Mouse (Mus musculus): ENCODE results near the gene Pimreg. TPM values are rescaled to one million over a fixed set of nuclear protein-coding genes. Genes with fewer than 3 reads are reported as not detected.

Pimreg gene
- polyA plus RNA-seq, 1 experiment from 2014 or later = 19.4 TPM

GRCm38 (mm10) chr11:72010940-72011722 lies 30.7 kb upstream of the Pimreg start:
- H3K9ac ChIP-seq (ENCODE audit: low read depth, low read length) = no peak overlapping the region; the same call in 1 of the 2 replicates
- H3K36me3 ChIP-seq (ENCODE audit: control insufficient read depth, insufficient read depth, low read length) = no peaks in the 10 kb centered on the region
- no peaks in the 10 kb centered on the region for H3K27me3 ChIP-seq (ENCODE audit: control insufficient read depth, insufficient read depth, low read depth, low read length)
- H3K4me1 ChIP-seq (ENCODE audit: control insufficient read depth, insufficient read depth, low read length) = peaks cover 27% of the 10 kb centered on the region
- H3K27ac ChIP-seq (ENCODE audit: low read length) = peak overlapping the region; percentile 81
- H3K4me2 ChIP-seq (ENCODE audit: low read length) = peak overlapping the region; percentile 32
- WGBS = 33% methylated on average over 9 of the region's 9 CpGs
- H3K9me3 ChIP-seq (replicated peaks; ENCODE audit: control insufficient read depth, low read length, poor library complexity, severe bottlenecking) = no peaks in the 10 kb centered on the region
- no peak overlapping the region for H3K4me3 ChIP-seq (ENCODE audit: low read depth, low read length)
- peak; percentile 64 for ATAC-seq

GRCm38 (mm10) chr11:72011955-72012354 lies 29.9 kb upstream of the Pimreg start:
- Histone ChIP-seq H3K4me1 (ENCODE audit: control insufficient read depth, insufficient read depth, low read length) (peaks cover 28% of the 10 kb centered on the region), H3K27ac (ENCODE audit: low read length) (peak overlapping the region; percentile 81), H3K36me3 (ENCODE audit: control insufficient read depth, insufficient read depth, low read length) (no peaks in the 10 kb centered on the region), H3K27me3 (ENCODE audit: control insufficient read depth, insufficient read depth, low read depth, low read length) (no peaks in the 10 kb centered on the region), H3K9ac (ENCODE audit: low read depth, low read length) (peak overlapping the region; percentile 4; the same call in 1 of the 2 replicates), H3K4me2 (ENCODE audit: low read length) (peak overlapping the region; percentile 32), H3K4me3 (ENCODE audit: low read depth, low read length) (no peak overlapping the region), H3K9me3 (replicated peaks; ENCODE audit: control insufficient read depth, low read length, poor library complexity, severe bottlenecking) (no peaks in the 10 kb centered on the region)
- WGBS = 69% methylated on average over 1 of the region's 1 CpGs
- ATAC-seq = 0 out of 2 replicates have a peak, but pooled peaks have one; percentile 29

- Histone ChIP-seq H3K36me3 (ENCODE audit: control insufficient read depth, insufficient read depth, low read length) (no peaks in the 10 kb centered on the region), H3K4me2 (ENCODE audit: low read length) (no peak overlapping the region), H3K4me3 (ENCODE audit: low read depth, low read length) (no peak overlapping the region), H3K4me1 (ENCODE audit: control insufficient read depth, insufficient read depth, low read length) (peaks cover 35% of the 10 kb centered on the region), H3K9me3 (replicated peaks; ENCODE audit: control insufficient read depth, low read length, poor library complexity, severe bottlenecking) (no peaks in the 10 kb centered on the region), H3K9ac (ENCODE audit: low read depth, low read length) (no peak overlapping the region), H3K27me3 (ENCODE audit: control insufficient read depth, insufficient read depth, low read depth, low read length) (no peaks in the 10 kb centered on the region), H3K27ac (ENCODE audit: low read length) (no peak overlapping the region)
- 52% methylated on average over 4 of the region's 4 CpGs for WGBS
- ATAC-seq = no peak
These were observed 27.2 kb upstream of the Pimreg start for GRCm38 (mm10) chr11:72014674-72015073.

- Histone ChIP-seq H3K27me3 (ENCODE audit: control insufficient read depth, insufficient read depth, low read depth, low read length) (no peaks in the 10 kb centered on the region), H3K9me3 (replicated peaks; ENCODE audit: control insufficient read depth, low read length, poor library complexity, severe bottlenecking) (no peaks in the 10 kb centered on the region), H3K4me1 (ENCODE audit: control insufficient read depth, insufficient read depth, low read length) (peaks cover 19% of the 10 kb centered on the region), H3K27ac (ENCODE audit: low read length) (no peak overlapping the region), H3K9ac (ENCODE audit: low read depth, low read length) (no peak overlapping the region), H3K4me2 (ENCODE audit: low read length) (no peak overlapping the region), H3K36me3 (ENCODE audit: control insufficient read depth, insufficient read depth, low read length) (no peaks in the 10 kb centered on the region), H3K4me3 (ENCODE audit: low read depth, low read length) (no peak overlapping the region)
- ATAC-seq = no peak
- WGBS = 79% methylated on average over 13 of the region's 13 CpGs
These were observed 25.1 kb upstream of the Pimreg start for GRCm38 (mm10) chr11:72016518-72017252.

GRCm38 (mm10) chr11:72017253-72017601 lies 24.6 kb upstream of the Pimreg start:
- no peaks in the 10 kb centered on the region for H3K9me3 ChIP-seq (replicated peaks; ENCODE audit: control insufficient read depth, low read length, poor library complexity, severe bottlenecking)
- no peaks in the 10 kb centered on the region for H3K27me3 ChIP-seq (ENCODE audit: control insufficient read depth, insufficient read depth, low read depth, low read length)
- H3K27ac ChIP-seq (ENCODE audit: low read length) = no peak overlapping the region
- no peaks in the 10 kb centered on the region for H3K36me3 ChIP-seq (ENCODE audit: control insufficient read depth, insufficient read depth, low read length)
- H3K4me2 ChIP-seq (ENCODE audit: low read length) = no peak overlapping the region
- no peak for ATAC-seq
- 62% methylated on average over 9 of the region's 9 CpGs for WGBS
- H3K4me3 ChIP-seq (ENCODE audit: low read depth, low read length) = no peak overlapping the region
- H3K4me1 ChIP-seq (ENCODE audit: control insufficient read depth, insufficient read depth, low read length) = peaks cover 14% of the 10 kb centered on the region
- H3K9ac ChIP-seq (ENCODE audit: low read depth, low read length) = no peak overlapping the region

- no peaks in the 10 kb centered on the region for H3K36me3 ChIP-seq (ENCODE audit: control insufficient read depth, insufficient read depth, low read length)
- no peaks in the 10 kb centered on the region for H3K9me3 ChIP-seq (replicated peaks; ENCODE audit: control insufficient read depth, low read length, poor library complexity, severe bottlenecking)
- no peak for ATAC-seq
- H3K27ac ChIP-seq (ENCODE audit: low read length) = no peak overlapping the region
- no peak overlapping the region for H3K4me2 ChIP-seq (ENCODE audit: low read length)
- peaks cover 19% of the 10 kb centered on the region for H3K4me1 ChIP-seq (ENCODE audit: control insufficient read depth, insufficient read depth, low read length)
- H3K4me3 ChIP-seq (ENCODE audit: low read depth, low read length) = no peak overlapping the region
- 71% methylated on average over 4 of the region's 4 CpGs for WGBS
- H3K9ac ChIP-seq (ENCODE audit: low read depth, low read length) = no peak overlapping the region
- H3K27me3 ChIP-seq (ENCODE audit: control insufficient read depth, insufficient read depth, low read depth, low read length) = no peaks in the 10 kb centered on the region
These were observed 20.8 kb upstream of the Pimreg start for GRCm38 (mm10) chr11:72021015-72021414.

GRCm38 (mm10) chr11:72022827-72023226 lies 19.0 kb upstream of the Pimreg start:
- WGBS = 86% methylated on average over 6 of the region's 6 CpGs
- H3K27ac ChIP-seq (ENCODE audit: low read length) = no peak overlapping the region
- peaks cover 13% of the 10 kb centered on the region for H3K4me1 ChIP-seq (ENCODE audit: control insufficient read depth, insufficient read depth, low read length)
- no peak overlapping the region for H3K4me3 ChIP-seq (ENCODE audit: low read depth, low read length)
- H3K9me3 ChIP-seq (replicated peaks; ENCODE audit: control insufficient read depth, low read length, poor library complexity, severe bottlenecking) = no peaks in the 10 kb centered on the region
- no peak overlapping the region for H3K9ac ChIP-seq (ENCODE audit: low read depth, low read length)
- ATAC-seq = no peak
- H3K27me3 ChIP-seq (ENCODE audit: control insufficient read depth, insufficient read depth, low read depth, low read length) = no peaks in the 10 kb centered on the region
- H3K36me3 ChIP-seq (ENCODE audit: control insufficient read depth, insufficient read depth, low read length) = no peaks in the 10 kb centered on the region
- H3K4me2 ChIP-seq (ENCODE audit: low read length) = no peak overlapping the region

- Histone ChIP-seq H3K4me3 (ENCODE audit: low read depth, low read length) (no peak overlapping the region), H3K36me3 (ENCODE audit: control insufficient read depth, insufficient read depth, low read length) (no peaks in the 10 kb centered on the region), H3K4me1 (ENCODE audit: control insufficient read depth, insufficient read depth, low read length) (peaks cover 10% of the 10 kb centered on the region), H3K9me3 (replicated peaks; ENCODE audit: control insufficient read depth, low read length, poor library complexity, severe bottlenecking) (no peaks in the 10 kb centered on the region), H3K9ac (ENCODE audit: low read depth, low read length) (no peak overlapping the region), H3K27ac (ENCODE audit: low read length) (no peak overlapping the region), H3K4me2 (ENCODE audit: low read length) (no peak overlapping the region), H3K27me3 (ENCODE audit: control insufficient read depth, insufficient read depth, low read depth, low read length) (no peaks in the 10 kb centered on the region)
- no peak for ATAC-seq
- 31% methylated on average over 9 of the region's 10 CpGs for WGBS
These were observed 18.3 kb upstream of the Pimreg start for GRCm38 (mm10) chr11:72023581-72023980.

GRCm38 (mm10) chr11:72024193-72024781 lies 17.5 kb upstream of the Pimreg start:
- Histone ChIP-seq H3K4me3 (ENCODE audit: low read depth, low read length) (no peak overlapping the region), H3K9me3 (replicated peaks; ENCODE audit: control insufficient read depth, low read length, poor library complexity, severe bottlenecking) (no peaks in the 10 kb centered on the region), H3K4me1 (ENCODE audit: control insufficient read depth, insufficient read depth, low read length) (peaks cover 10% of the 10 kb centered on the region), H3K27me3 (ENCODE audit: control insufficient read depth, insufficient read depth, low read depth, low read length) (no peaks in the 10 kb centered on the region), H3K27ac (ENCODE audit: low read length) (no peak overlapping the region), H3K4me2 (ENCODE audit: low read length) (no peak overlapping the region), H3K9ac (ENCODE audit: low read depth, low read length) (no peak overlapping the region), H3K36me3 (ENCODE audit: control insufficient read depth, insufficient read depth, low read length) (no peaks in the 10 kb centered on the region)
- ATAC-seq = peak; percentile 59
- 23% methylated on average over 5 of the region's 5 CpGs for WGBS
